Comparison of ENCODE assay signal across 8 mouse cellular contexts in genomic region chr1:93686245-93686960, GRCm38 (mm10). TPM values are rescaled to one million over a fixed set of nuclear protein-coding genes. Genes with fewer than 3 reads are reported as not detected.
DNase-seq lines count a peak whose midpoint lies in the region; ATAC-seq and TF ChIP-seq lines count a peak whose summit lies in the region.

No protein-coding gene starts in this region.

- H3K4me3 ChIP-seq in C2C12 (ENCODE audit: insufficient read depth, poor library complexity, severe bottlenecking), result peak overlapping the region; percentile 59
- H3K4me3 ChIP-seq in embryonic facial prominence, embryonic 15.5 days (replicated peaks), result peak overlapping the region; percentile 61
- peak overlapping the region; percentile 75 for H3K4me3 ChIP-seq in heart, embryonic 12.5 days
- peak overlapping the region; percentile 59 for H3K4me3 ChIP-seq in kidney, embryonic 15.5 days (replicated peaks)
- peak overlapping the region; percentile 54 for H3K4me3 ChIP-seq in liver, embryonic 13.5 days (replicated peaks)
- H3K4me3 ChIP-seq in neural tube, embryonic 13.5 days, result peak overlapping the region; percentile 63

- H3ac ChIP-seq in C2C12 (ENCODE audit: control insufficient read depth, insufficient read length, low read depth), result peak overlapping the region; percentile 97

- H3K27ac ChIP-seq in embryonic facial prominence, embryonic 15.5 days (replicated peaks), result peak overlapping the region; percentile 66
- H3K27ac ChIP-seq in heart, embryonic 12.5 days (ENCODE audit: poor library complexity, severe bottlenecking), result 0 out of 2 replicates have a peak overlapping the region, but pooled peaks have one; percentile 6
- H3K27ac ChIP-seq in kidney, embryonic 15.5 days, result peak overlapping the region; percentile 93
- H3K27ac ChIP-seq in liver, embryonic 13.5 days, result no peak overlapping the region
- peak overlapping the region; percentile 75 for H3K27ac ChIP-seq in neural tube, embryonic 13.5 days (replicated peaks)

- peaks cover 22% of the 10 kb centered on the region for H3K4me1 ChIP-seq in embryonic facial prominence, embryonic 15.5 days
- peaks cover 24% of the 10 kb centered on the region for H3K4me1 ChIP-seq in heart, embryonic 12.5 days (replicated peaks)
- H3K4me1 ChIP-seq in kidney, embryonic 15.5 days, result peaks cover 26% of the 10 kb centered on the region
- peaks cover 11% of the 10 kb centered on the region; the same call in 1 of the 2 replicates for H3K4me1 ChIP-seq in liver, embryonic 13.5 days (replicated peaks)
- H3K4me1 ChIP-seq in neural tube, embryonic 13.5 days (replicated peaks), result peaks cover 20% of the 10 kb centered on the region

- H3K27me3 ChIP-seq in C2C12 (ENCODE audit: control insufficient read depth, insufficient read depth, insufficient read length), result no peaks in the 10 kb centered on the region
- H3K27me3 ChIP-seq in embryonic facial prominence, embryonic 15.5 days, result no peaks in the 10 kb centered on the region
- no peaks in the 10 kb centered on the region for H3K27me3 ChIP-seq in heart, embryonic 12.5 days (replicated peaks)
- peaks cover 3% of the 10 kb centered on the region; the same call in 1 of the 2 replicates for H3K27me3 ChIP-seq in kidney, embryonic 15.5 days
- peaks cover 54% of the 10 kb centered on the region for H3K27me3 ChIP-seq in liver, embryonic 13.5 days
- H3K27me3 ChIP-seq in neural tube, embryonic 13.5 days, result peaks cover 15% of the 10 kb centered on the region

- H3K36me3 ChIP-seq in C2C12 (ENCODE audit: control insufficient read depth, insufficient read depth), result peaks cover 35% of the 10 kb centered on the region
- H3K36me3 ChIP-seq in embryonic facial prominence, embryonic 15.5 days, result 0 out of 2 replicates have a peak, but pooled peaks cover 3% of the 10 kb centered on the region
- peaks cover 15% of the 10 kb centered on the region for H3K36me3 ChIP-seq in heart, embryonic 12.5 days
- peaks cover 15% of the 10 kb centered on the region for H3K36me3 ChIP-seq in kidney, embryonic 15.5 days
- H3K36me3 ChIP-seq in liver, embryonic 13.5 days, result no peaks in the 10 kb centered on the region
- peaks cover 8% of the 10 kb centered on the region for H3K36me3 ChIP-seq in neural tube, embryonic 13.5 days

- peak overlapping the region; percentile 33 for H3K9ac ChIP-seq in embryonic facial prominence, embryonic 15.5 days
- H3K9ac ChIP-seq in heart, embryonic 12.5 days, result peak overlapping the region; percentile 82
- peak overlapping the region; percentile 66 for H3K9ac ChIP-seq in kidney, embryonic 15.5 days
- H3K9ac ChIP-seq in liver, embryonic 13.5 days, result 0 out of 2 replicates have a peak overlapping the region, but pooled peaks have one; percentile 22
- H3K9ac ChIP-seq in neural tube, embryonic 13.5 days, result peak overlapping the region; percentile 74

- peak; percentile 81 for ATAC-seq in embryonic facial prominence, embryonic 15.5 days (ENCODE audit: insufficient number of reproducible peaks, low FRiP score, low TSS enrichment, low read depth)
- ATAC-seq in heart, embryonic 12.5 days (ENCODE audit: insufficient number of reproducible peaks, low FRiP score), result peak; percentile 61
- ATAC-seq in kidney, embryonic 15.5 days (replicated peaks; ENCODE audit: low FRiP score), result peak; percentile 90
- ATAC-seq in liver, embryonic 13.5 days (ENCODE audit: low read depth), result peak; percentile 46
- peak; percentile 90 for ATAC-seq in neural tube, embryonic 13.5 days (ENCODE audit: low read depth)

- peak overlapping the region; percentile 91 for H3K4me2 ChIP-seq in embryonic facial prominence, embryonic 15.5 days (replicated peaks)
- H3K4me2 ChIP-seq in heart, embryonic 12.5 days, result peak overlapping the region; percentile 97
- H3K4me2 ChIP-seq in kidney, embryonic 15.5 days, result peak overlapping the region; percentile 94
- H3K4me2 ChIP-seq in liver, embryonic 13.5 days, result peak overlapping the region; percentile 67
- H3K4me2 ChIP-seq in neural tube, embryonic 13.5 days, result peak overlapping the region; percentile 69

- no peaks in the 10 kb centered on the region for H3K9me3 ChIP-seq in embryonic facial prominence, embryonic 15.5 days (replicated peaks)
- no peaks in the 10 kb centered on the region for H3K9me3 ChIP-seq in heart, embryonic 12.5 days (replicated peaks)
- no peaks in the 10 kb centered on the region for H3K9me3 ChIP-seq in kidney, embryonic 15.5 days (replicated peaks)
- no peaks in the 10 kb centered on the region for H3K9me3 ChIP-seq in liver, embryonic 13.5 days (replicated peaks)
- H3K9me3 ChIP-seq in neural tube, embryonic 13.5 days, result no peaks in the 10 kb centered on the region

- TF ChIP-seq CTCF in C2C12 (IDR thresholded peaks at IDR 0.05; ENCODE audit: control insufficient read depth, insufficient read depth, insufficient read length), result peak; percentile 72

- WGBS in embryonic facial prominence, embryonic 15.5 days, result 2% methylated on average over 51 of the region's 51 CpGs
- 5% methylated on average over 51 of the region's 51 CpGs for WGBS in heart, embryonic 12.5 days
- WGBS in kidney, embryonic 15.5 days, result under 1% methylated on average over 51 of the region's 51 CpGs
- WGBS in liver, embryonic 13.5 days (ENCODE audit: insufficient replicate concordance), result 10% methylated on average over 51 of the region's 51 CpGs
- under 1% methylated on average over 51 of the region's 51 CpGs for WGBS in neural tube, embryonic 13.5 days

- DNase-seq in adrenal gland, postnatal 36 days, result peak; percentile 69 to 77
- DNase-seq in liver, embryonic 13.5 days, result no peak
- peak; percentile 54 for DNase-seq in yolk sac, embryonic 10.5 days (ENCODE audit: low spot score)

- H3K79me3 ChIP-seq in C2C12 (ENCODE audit: low read depth), result peaks cover 30% of the 10 kb centered on the region

- peaks cover 52% of the 10 kb centered on the region for H3K79me2 ChIP-seq in C2C12 (ENCODE audit: control insufficient read depth, insufficient read depth)

TF ChIP-seq in C2C12, 6 proteins besides CTCF, POLR2A, EP300 and RAD21:
- TF ChIP-seq MYOD1 (IDR thresholded peaks at IDR 0.05; ENCODE audit: control insufficient read depth, insufficient read length, low read depth), result peak; percentile 63
- TF ChIP-seq FOSL1 (IDR thresholded peaks at IDR 0.05; ENCODE audit: insufficient read depth, low read length, poor library complexity, severe bottlenecking), result no peak
- TF ChIP-seq MAX (IDR thresholded peaks at IDR 0.05), result no peak

RNA-seq across cellular contexts. Expression of gene Bok, which starts 0.9 kb away (rescaled TPM):
- 219 TPM for polyA plus RNA-seq in C2C12 (2012; fragmentation: generic; extraction: Trizol)
- total RNA-seq in adrenal gland, postnatal 36 days (2021), result 10 to 100 TPM; 10.9 to 13.1 TPM
- 61.3 and 63.4 TPM in 2 replicates for polyA plus RNA-seq in embryonic facial prominence, embryonic 15.5 days (2015; fragmentation: Nextera tagmentation; extraction: Ambion mirVana)
- 48.1 and 50.0 TPM in 2 replicates for polyA plus RNA-seq in heart, embryonic 12.5 days (2016; fragmentation: Nextera tagmentation; extraction: Ambion mirVana)
- 79.2 and 92.8 TPM in 2 replicates for polyA plus RNA-seq in kidney, embryonic 15.5 days (2015; fragmentation: Nextera tagmentation; extraction: Ambion mirVana)
- 3.6 and 5.0 TPM in 2 replicates for polyA plus RNA-seq in liver, embryonic 13.5 days (2015; fragmentation: Nextera tagmentation; extraction: Ambion mirVana)
- 58.2 and 62.0 TPM in 2 replicates for polyA plus RNA-seq in neural tube, embryonic 13.5 days (2015; fragmentation: Nextera tagmentation; extraction: Ambion mirVana)

RNA-seq across cellular contexts. Expression of gene Stk25, which starts 27.9 kb away (rescaled TPM):
- 57.6 TPM for polyA plus RNA-seq in C2C12 (2012; fragmentation: generic; extraction: Trizol)
- 100 to 1,000 TPM; 127 to 129 TPM for total RNA-seq in adrenal gland, postnatal 36 days (2021)
- 185 and 200 TPM in 2 replicates for polyA plus RNA-seq in embryonic facial prominence, embryonic 15.5 days (2015; fragmentation: Nextera tagmentation; extraction: Ambion mirVana)
- polyA plus RNA-seq in heart, embryonic 12.5 days (2016; fragmentation: Nextera tagmentation; extraction: Ambion mirVana), result 133 and 143 TPM in 2 replicates
- 169 and 180 TPM in 2 replicates for polyA plus RNA-seq in kidney, embryonic 15.5 days (2015; fragmentation: Nextera tagmentation; extraction: Ambion mirVana)
- 46.1 and 46.4 TPM in 2 replicates for polyA plus RNA-seq in liver, embryonic 13.5 days (2015; fragmentation: Nextera tagmentation; extraction: Ambion mirVana)
- 305 and 310 TPM in 2 replicates for polyA plus RNA-seq in neural tube, embryonic 13.5 days (2015; fragmentation: Nextera tagmentation; extraction: Ambion mirVana)

Comparison
In these comparisons a context has a peak if more than half of its experiments do, and no peak if none do; other contexts are left out.
1. H3K9ac ChIP-seq: peak in every context shown above with its lines; median percentile 82 in heart, embryonic 12.5 days; 74 in neural tube, embryonic 13.5 days; 66 in kidney, embryonic 15.5 days; 33 in embryonic facial prominence, embryonic 15.5 days; 22 in liver, embryonic 13.5 days.